Mouse (Mus musculus): ENCODE results near the gene Arsg. TPM values are rescaled to one million over a fixed set of nuclear protein-coding genes. Genes with fewer than 3 reads are reported as not detected.

Arsg gene
- polyA plus RNA-seq, 1 experiment: 5.2 TPM

GRCm38 (mm10) chr11:109470170-109470569 is 3.0 kb upstream of the Arsg start:
- no peak for TF ChIP-seq POLR2A (IDR thresholded peaks at IDR 0.05; ENCODE audit: borderline replicate concordance, extremely low read depth, insufficient read depth, insufficient read length, poor library complexity, severe bottlenecking)
- no peak for TF ChIP-seq CTCF (IDR thresholded peaks at IDR 0.05; ENCODE audit: borderline replicate concordance, extremely low read depth, insufficient read depth, insufficient read length)
- no peak for DNase-seq (ENCODE audit: low read depth)

- DNase-seq (ENCODE audit: low read depth): peak; percentile 41
- TF ChIP-seq POLR2A (IDR thresholded peaks at IDR 0.05; ENCODE audit: borderline replicate concordance, extremely low read depth, insufficient read depth, insufficient read length, poor library complexity, severe bottlenecking): no peak
- no peak for TF ChIP-seq CTCF (IDR thresholded peaks at IDR 0.05; ENCODE audit: borderline replicate concordance, extremely low read depth, insufficient read depth, insufficient read length)
Observed at GRCm38 (mm10) chr11:109470921-109471861, 2.0 kb upstream of the Arsg start.

- TF ChIP-seq CTCF (IDR thresholded peaks at IDR 0.05; ENCODE audit: borderline replicate concordance, extremely low read depth, insufficient read depth, insufficient read length) (no peak), POLR2A (IDR thresholded peaks at IDR 0.05; ENCODE audit: borderline replicate concordance, extremely low read depth, insufficient read depth, insufficient read length, poor library complexity, severe bottlenecking) (no peak)
- peak; percentile 57 for DNase-seq (ENCODE audit: low read depth)
Observed at GRCm38 (mm10) chr11:109472171-109472691, 943 bp upstream of the Arsg start.

DNA sequence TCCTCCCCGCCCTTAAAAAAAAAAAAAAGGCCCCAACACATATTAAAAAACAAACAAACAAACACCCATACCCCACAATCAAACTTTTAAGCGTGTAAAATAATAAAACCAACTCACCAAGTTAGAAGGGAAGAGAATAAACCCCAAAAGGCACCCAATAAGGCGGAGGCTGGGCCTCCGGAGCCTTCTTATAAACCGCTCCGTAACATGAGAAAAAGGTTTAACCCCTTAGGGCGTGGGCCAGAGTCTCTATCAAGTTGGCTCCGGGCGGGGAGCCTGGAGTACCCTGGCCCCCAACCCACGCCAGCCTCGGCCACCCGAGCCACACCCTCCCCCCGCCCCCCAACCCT is 378 bp upstream of the Arsg start:
- no peak for TF ChIP-seq CTCF (IDR thresholded peaks at IDR 0.05; ENCODE audit: borderline replicate concordance, extremely low read depth, insufficient read depth, insufficient read length)
- no peak for DNase-seq (ENCODE audit: low read depth)

DNA sequence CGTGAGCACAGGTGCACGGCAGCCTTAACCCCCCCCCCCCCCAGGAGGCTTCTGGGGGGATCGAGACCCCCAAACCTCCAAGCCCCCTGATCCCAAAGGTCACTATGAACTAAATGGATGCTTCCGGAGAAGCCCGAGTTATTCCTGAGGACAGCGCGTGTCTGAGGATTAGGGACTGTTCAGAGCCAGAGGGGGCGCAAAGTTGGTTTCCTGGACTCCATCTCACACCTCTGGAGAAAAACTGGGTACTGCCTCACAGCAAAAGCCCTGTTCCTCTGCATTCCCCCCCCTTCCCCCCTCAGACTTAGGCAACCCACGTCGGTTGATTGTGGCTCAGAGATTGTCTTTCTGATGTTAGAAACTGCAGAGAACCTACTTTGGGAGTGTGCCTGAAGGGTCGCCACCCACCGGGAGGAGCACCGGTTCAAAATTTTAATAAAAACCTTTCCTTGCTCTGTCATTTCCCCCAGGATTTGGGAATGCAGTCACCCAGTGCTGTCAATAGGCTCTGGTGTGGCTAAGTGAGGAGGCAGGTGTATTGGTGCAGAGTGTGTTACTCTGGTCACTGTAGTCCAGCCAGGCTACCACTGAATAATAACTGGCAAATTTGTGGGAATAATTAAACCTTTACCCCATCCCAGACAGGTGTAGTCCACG is 1.0 kb downstream of the Arsg start:
- no peak for TF ChIP-seq POLR2A (IDR thresholded peaks at IDR 0.05; ENCODE audit: borderline replicate concordance, extremely low read depth, insufficient read depth, insufficient read length, poor library complexity, severe bottlenecking)
- TF ChIP-seq CTCF (IDR thresholded peaks at IDR 0.05; ENCODE audit: borderline replicate concordance, extremely low read depth, insufficient read depth, insufficient read length): peak; percentile 35; the same call in 1 of the 2 replicates

DNA sequence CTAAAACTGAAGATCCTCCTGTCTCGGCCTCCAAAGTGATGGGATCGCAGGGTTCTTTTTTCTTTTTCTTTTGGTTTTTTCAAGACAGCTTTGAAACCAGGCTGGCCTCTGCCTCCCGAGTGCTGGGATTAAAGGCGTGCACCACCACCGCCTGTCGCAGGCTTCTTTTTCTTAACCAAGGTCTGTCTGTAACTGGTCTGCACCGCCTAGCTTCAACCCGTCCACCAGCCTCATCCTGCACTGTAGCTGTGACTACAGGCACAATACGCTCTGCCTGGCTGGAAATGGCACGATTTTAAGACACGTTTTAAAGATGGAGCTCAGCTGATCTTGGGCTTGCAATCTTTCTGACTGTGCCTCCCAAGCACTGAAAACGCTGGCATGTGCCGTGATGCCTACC is 1.7 kb downstream of the Arsg start:
- no peak for DNase-seq (ENCODE audit: low read depth)
- no peak for TF ChIP-seq POLR2A (IDR thresholded peaks at IDR 0.05; ENCODE audit: borderline replicate concordance, extremely low read depth, insufficient read depth, insufficient read length, poor library complexity, severe bottlenecking)
- no peak for TF ChIP-seq CTCF (IDR thresholded peaks at IDR 0.05; ENCODE audit: borderline replicate concordance, extremely low read depth, insufficient read depth, insufficient read length)

More for the DNA sequence above, 1.0 kb downstream of the Arsg start:
- DNase-seq (ENCODE audit: low read depth): no peak

DNA sequence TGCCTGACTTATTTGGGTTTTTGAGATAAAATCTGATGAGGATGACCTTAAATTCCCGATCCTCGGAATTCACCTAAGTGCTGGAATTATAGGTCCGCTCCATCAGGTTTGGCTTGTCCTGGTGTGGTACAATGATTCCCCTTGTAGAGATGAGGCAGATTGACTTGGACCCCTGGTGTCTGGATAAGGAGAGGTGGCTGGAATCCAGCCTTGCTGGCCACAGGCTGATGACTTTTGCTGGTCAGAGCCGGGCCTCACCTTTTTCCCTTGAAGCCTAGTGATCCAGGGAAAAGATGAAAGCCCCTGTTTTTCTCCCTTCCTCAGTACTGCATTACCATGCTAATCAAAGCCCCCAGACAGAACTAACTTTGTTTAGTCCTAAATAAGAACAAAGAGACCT is 2.5 kb downstream of the Arsg start:
- TF ChIP-seq CTCF (IDR thresholded peaks at IDR 0.05; ENCODE audit: borderline replicate concordance, extremely low read depth, insufficient read depth, insufficient read length): no peak
- TF ChIP-seq POLR2A (IDR thresholded peaks at IDR 0.05; ENCODE audit: borderline replicate concordance, extremely low read depth, insufficient read depth, insufficient read length, poor library complexity, severe bottlenecking): no peak
- no peak for DNase-seq (ENCODE audit: low read depth)

GRCm38 (mm10) chr11:109476241-109476640 is 3.1 kb downstream of the Arsg start:
- peak; percentile 84 for DNase-seq (ENCODE audit: low read depth)
- no peak for TF ChIP-seq CTCF (IDR thresholded peaks at IDR 0.05; ENCODE audit: borderline replicate concordance, extremely low read depth, insufficient read depth, insufficient read length)
- no peak for TF ChIP-seq POLR2A (IDR thresholded peaks at IDR 0.05; ENCODE audit: borderline replicate concordance, extremely low read depth, insufficient read depth, insufficient read length, poor library complexity, severe bottlenecking)

DNA sequence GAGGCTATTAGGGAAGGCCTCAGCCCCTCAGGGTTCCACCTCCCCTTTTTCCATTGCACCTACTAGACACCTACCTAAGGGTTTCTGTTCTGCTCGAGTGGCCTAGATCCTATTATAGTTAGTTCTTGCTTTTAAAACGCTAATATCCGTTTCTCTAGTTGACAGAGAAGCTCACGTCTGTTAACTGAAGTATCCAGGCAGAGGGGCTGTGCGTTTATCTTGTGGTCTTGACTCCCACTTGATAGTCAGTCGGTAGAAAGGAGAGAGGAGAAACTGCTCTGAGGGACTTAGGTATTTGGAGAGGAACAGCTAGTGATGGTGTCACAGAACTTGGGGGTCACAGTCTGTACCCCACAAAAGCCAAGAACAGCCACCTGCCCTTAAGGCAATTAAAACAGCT is 3.5 kb downstream of the Arsg start:
- TF ChIP-seq CTCF (IDR thresholded peaks at IDR 0.05; ENCODE audit: borderline replicate concordance, extremely low read depth, insufficient read depth, insufficient read length) (no peak), POLR2A (IDR thresholded peaks at IDR 0.05; ENCODE audit: borderline replicate concordance, extremely low read depth, insufficient read depth, insufficient read length, poor library complexity, severe bottlenecking) (no peak)
- no peak for DNase-seq (ENCODE audit: low read depth)

DNA sequence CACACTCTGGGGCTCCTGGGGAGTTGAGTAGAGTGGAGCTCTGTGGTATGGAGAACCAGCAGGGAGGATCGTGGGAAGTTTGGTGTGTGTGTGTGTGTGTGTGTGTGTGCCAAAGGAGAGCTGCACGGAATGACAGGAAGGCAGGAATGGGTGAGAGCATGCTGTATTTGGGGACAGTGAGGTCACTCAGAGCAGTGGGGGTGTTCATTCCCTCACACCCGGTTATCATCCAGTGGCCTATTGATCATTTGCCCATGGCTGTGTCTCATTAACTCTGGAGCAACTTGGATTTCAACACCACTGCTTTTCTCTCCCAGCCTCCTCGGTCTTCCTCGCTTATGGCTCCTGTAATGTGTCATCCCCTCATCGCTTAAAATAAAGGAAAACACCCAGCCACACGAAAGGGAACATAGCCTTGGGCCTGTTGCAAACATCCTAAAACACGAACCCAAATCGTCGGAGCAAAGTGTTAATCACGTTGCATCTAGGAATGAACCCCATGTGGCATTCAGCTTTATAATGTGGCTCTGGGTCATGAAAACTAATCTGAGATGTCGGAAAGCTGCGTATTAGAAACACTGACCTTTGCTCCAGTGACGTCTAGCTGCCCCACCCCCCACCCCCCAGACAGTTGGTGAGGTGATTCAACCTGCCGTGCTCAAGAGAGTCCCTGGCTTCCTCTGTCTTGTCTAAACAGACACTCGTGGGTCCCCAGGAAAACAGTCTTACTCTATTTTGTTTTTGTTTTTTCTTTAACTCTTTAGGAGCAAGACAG is 4.6 kb downstream of the Arsg start:
- TF ChIP-seq CTCF (IDR thresholded peaks at IDR 0.05; ENCODE audit: borderline replicate concordance, extremely low read depth, insufficient read depth, insufficient read length) (no peak), POLR2A (IDR thresholded peaks at IDR 0.05; ENCODE audit: borderline replicate concordance, extremely low read depth, insufficient read depth, insufficient read length, poor library complexity, severe bottlenecking) (no peak)
- DNase-seq (ENCODE audit: low read depth): no peak
